Mouse (Mus musculus) lung, postnatal 0 days (tissue): ENCODE data around the gene Ldah. TPM values are rescaled to one million over a fixed set of nuclear protein-coding genes. Genes with fewer than 3 reads are reported as not detected.

ENCODE experiments used
- ATAC-seq: fragments of 200-750 bp; cut with Nextera tagmentation; 2 replicates; pipeline ENCODE4 v1.8.0; 2017; ENCODE audit warnings: moderate library complexity
- DNase-seq: peaks from one replicate; pipeline ENCODE4 v3.0.0-alpha.2; 2016; ENCODE audit warnings: low spot score
- H3K27ac ChIP-seq: fragments of 300-500 bp; sonication (generic); 2 replicates; pipeline ENCODE4 v1.5.1; 2014; ENCODE audit warnings: antibody characterized with exemption, mild to moderate bottlenecking, low read length, mixed read lengths
- H3K27me3 ChIP-seq: fragments of 300-500 bp; sonication (generic); replicated peaks from 2 replicates; pipeline ENCODE4 v1.6.1; 2014; ENCODE audit warnings: low read length, mixed read lengths; ENCODE audit not compliant: insufficient read depth
- H3K36me3 ChIP-seq: fragments of 300-500 bp; sonication (generic); 2 replicates; pipeline ENCODE4 v1.6.1; 2014; ENCODE audit warnings: low read length, mixed read lengths; ENCODE audit not compliant: insufficient read depth
- H3K4me1 ChIP-seq: fragments of 300-500 bp; sonication (generic); 2 replicates; pipeline ENCODE4 v1.6.1; 2014; ENCODE audit warnings: antibody characterized with exemption, low read depth, low read length, mixed read lengths; ENCODE audit not compliant: insufficient read depth
- H3K4me2 ChIP-seq: fragments of 300-500 bp; sonication (generic); replicated peaks from 2 replicates; pipeline ENCODE4 v1.6.1; 2014; ENCODE audit warnings: low read depth, mild to moderate bottlenecking, low read length, moderate library complexity, mixed read lengths
- H3K4me3 ChIP-seq: fragments of 300-500 bp; sonication (generic); 2 replicates; pipeline ENCODE4 v1.5.1; 2014; ENCODE audit warnings: low read depth, low read length
- H3K9ac ChIP-seq: fragments of 300-500 bp; sonication (generic); replicated peaks from 2 replicates; pipeline ENCODE4 v1.6.1; 2014; ENCODE audit warnings: low read depth, mild to moderate bottlenecking
- H3K9me3 ChIP-seq: fragments of 300-500 bp; sonication (generic); 2 replicates; pipeline ENCODE4 v1.6.1; 2016; ENCODE audit warnings: low read length, mixed read lengths
- CTCF ChIP-seq: IDR thresholded peaks from 2 replicates; pipeline ENCODE4 v1.5.1; 2016; ENCODE audit warnings: antibody characterized with exemption, mild to moderate bottlenecking
- EP300 ChIP-seq: IDR thresholded peaks from 2 replicates; pipeline ENCODE4 v1.6.1; 2016; ENCODE audit warnings: antibody characterized with exemption, mild to moderate bottlenecking, control low read depth
- WGBS: fragments of 180-500 bp; shearing (Covaris S2); extraction: QIAGEN DNeasy Blood & Tissue Kit; methylation state at CpG from one replicate; pipeline ENCODE4 v1.1.7; 2014; 5-methylcytosine and 5-hydroxymethylcytosine counted together
- polyA plus RNA-seq: library from polyadenylated mRNA; unstranded; fragments of >200 nt; fragmentation: Nextera tagmentation; extraction: Ambion mirVana; gene quantifications from 2 replicates; pipeline ENCODE4 v1.2.1, GENCODE M21; 2015

The Ldah gene
- polyA plus RNA-seq, 1 experiment from 2014 or later: 45.5 TPM

DNA sequence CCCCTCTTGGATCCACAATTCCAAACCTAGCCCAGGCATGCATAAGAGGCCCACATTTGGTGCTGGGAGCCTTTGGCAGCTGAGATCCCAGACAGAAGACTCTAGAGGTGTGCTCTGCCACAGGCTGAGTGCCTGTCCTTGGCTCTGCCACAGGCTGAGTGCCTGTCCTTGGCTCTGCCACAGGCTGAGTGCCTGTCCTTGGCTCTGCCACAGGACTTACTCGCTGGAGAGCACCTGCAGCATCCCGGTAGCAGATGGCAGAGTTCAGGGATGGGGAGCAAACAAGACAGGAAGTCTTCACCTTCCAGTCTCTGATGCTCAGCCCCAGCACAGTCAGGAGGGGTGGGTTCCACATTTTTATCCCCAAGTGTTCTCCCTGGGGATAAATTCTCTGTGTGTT lies 97.4 kb downstream of the Ldah start:
- no peak for DNase-seq
- H3K27ac ChIP-seq: no peak overlapping the region
- peaks cover 3% of the 10 kb centered on the region; the same call in 1 of the 2 replicates for H3K4me1 ChIP-seq
- no peak overlapping the region for H3K4me3 ChIP-seq
- TF ChIP-seq EP300 (no peak), CTCF (no peak)
- no peaks in the 10 kb centered on the region for H3K36me3 ChIP-seq
- H3K9ac ChIP-seq: no peak overlapping the region
- no peaks in the 10 kb centered on the region for H3K9me3 ChIP-seq
- no peak for ATAC-seq
- H3K27me3 ChIP-seq: peaks cover 46% of the 10 kb centered on the region
- H3K4me2 ChIP-seq: no peak overlapping the region
- WGBS: 39% methylated on average over 2 of the region's 2 CpGs

DNA sequence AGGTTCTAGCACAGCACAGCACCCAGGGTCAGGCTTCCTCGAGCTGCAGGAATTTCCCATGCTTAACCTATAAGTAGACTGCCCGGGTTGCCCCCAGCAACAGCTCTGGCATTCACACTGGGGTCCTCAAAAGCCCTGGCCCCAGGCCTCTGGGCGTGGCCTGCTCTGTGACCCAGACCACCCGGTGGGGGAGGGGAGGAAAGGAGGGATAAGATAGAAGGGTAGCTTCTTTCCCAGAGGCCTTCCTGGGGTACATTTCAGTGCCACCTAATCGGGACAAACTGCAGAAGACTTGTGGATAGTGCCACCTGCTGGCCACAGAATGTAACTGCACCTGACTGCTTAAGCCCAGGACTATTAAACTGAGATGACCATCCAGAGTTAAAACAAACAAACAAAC lies 98.5 kb downstream of the Ldah start:
- no peak overlapping the region for H3K27ac ChIP-seq
- H3K4me2 ChIP-seq: no peak overlapping the region
- H3K4me3 ChIP-seq: no peak overlapping the region
- no peak overlapping the region for H3K9ac ChIP-seq
- DNase-seq: peak; percentile 78
- TF ChIP-seq CTCF (peak; percentile 95), EP300 (no peak)
- WGBS: 5% methylated on average over 5 of the region's 5 CpGs
- no peaks in the 10 kb centered on the region for H3K9me3 ChIP-seq
- H3K4me1 ChIP-seq: no peaks in the 10 kb centered on the region
- peaks cover 38% of the 10 kb centered on the region for H3K27me3 ChIP-seq
- ATAC-seq: peak; percentile 58
- no peaks in the 10 kb centered on the region for H3K36me3 ChIP-seq

DNA sequence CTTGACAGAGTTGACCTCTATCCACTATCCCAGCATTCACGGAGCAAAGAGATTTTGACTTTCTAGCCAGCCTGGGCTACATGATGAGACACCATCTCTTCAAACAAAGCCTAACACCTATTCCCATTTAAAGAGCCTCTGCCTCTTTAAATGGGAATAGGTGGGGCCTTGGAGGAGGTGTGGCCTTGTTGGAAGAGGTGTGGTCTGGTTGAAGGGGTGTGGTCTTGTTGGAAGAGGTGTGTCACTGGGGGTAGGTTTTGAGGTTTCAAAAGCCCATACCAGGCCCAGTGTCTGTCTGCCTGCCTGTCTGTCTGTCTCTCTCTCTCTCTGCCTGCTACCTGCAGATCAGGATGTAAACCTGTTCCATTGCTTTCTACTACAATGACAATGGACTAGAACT lies 99.0 kb downstream of the Ldah start:
- Histone ChIP-seq H3K4me2 (no peak overlapping the region), H3K27me3 (peaks cover 33% of the 10 kb centered on the region), H3K4me1 (no peaks in the 10 kb centered on the region), H3K36me3 (no peaks in the 10 kb centered on the region), H3K27ac (no peak overlapping the region), H3K9ac (no peak overlapping the region), H3K4me3 (no peak overlapping the region), H3K9me3 (no peaks in the 10 kb centered on the region)
- 64% methylated on average over 1 of the region's 1 CpGs for WGBS
- ATAC-seq (peak; percentile 54), DNase-seq (peak; percentile 43)
- TF ChIP-seq EP300 (no peak), CTCF (no peak)

DNA sequence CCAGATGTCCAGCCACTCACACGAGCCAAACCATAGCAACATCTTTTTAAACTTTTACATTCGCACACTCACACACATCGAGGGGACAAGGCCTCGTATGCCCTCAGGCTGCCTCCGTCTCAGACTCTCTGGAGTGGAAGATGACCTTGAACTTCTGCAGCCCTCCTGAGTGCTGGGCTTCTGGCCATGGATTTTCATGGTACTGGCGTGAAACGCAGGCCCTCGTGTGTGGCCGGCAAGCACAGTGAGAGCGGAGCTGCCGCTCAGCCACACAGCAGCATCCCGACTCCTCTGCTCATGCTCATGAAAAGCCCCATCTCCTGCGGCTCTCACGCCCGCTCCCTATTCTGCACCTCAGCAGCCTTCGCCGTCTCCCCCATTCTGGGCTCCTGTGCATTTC lies 103.1 kb downstream of the Ldah start:
- ATAC-seq (no peak), DNase-seq (no peak)
- no peak overlapping the region for H3K4me2 ChIP-seq
- H3K9ac ChIP-seq: no peak overlapping the region
- TF ChIP-seq EP300: no peak
- TF ChIP-seq CTCF: no peak
- no peaks in the 10 kb centered on the region for H3K9me3 ChIP-seq
- H3K4me1 ChIP-seq: 0 out of 2 replicates have a peak, but pooled peaks cover 2% of the 10 kb centered on the region
- H3K27me3 ChIP-seq: peaks cover 8% of the 10 kb centered on the region
- no peak overlapping the region for H3K4me3 ChIP-seq
- no peaks in the 10 kb centered on the region for H3K36me3 ChIP-seq
- no peak overlapping the region for H3K27ac ChIP-seq
- 52% methylated on average over 17 of the region's 17 CpGs for WGBS

DNA sequence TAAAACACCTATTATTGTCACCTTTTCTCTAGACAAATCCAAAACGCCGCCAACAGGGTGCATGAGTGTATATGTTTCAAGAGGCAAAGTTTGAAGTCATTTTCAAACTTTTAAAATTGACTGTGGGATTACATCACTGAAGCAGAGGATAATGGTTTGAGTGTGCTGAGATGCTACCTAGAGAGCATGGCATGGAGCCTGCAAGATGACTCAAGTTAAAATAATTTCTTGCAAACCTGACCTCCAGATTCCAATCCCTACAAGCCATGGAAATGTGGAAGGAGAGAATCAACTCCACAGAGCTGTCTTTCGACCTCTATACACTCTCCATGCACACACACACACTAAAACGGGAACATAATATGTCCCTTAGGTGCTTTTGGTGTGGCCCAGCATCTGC lies 104.4 kb downstream of the Ldah start:
- Histone ChIP-seq H3K4me2 (no peak overlapping the region), H3K27me3 (peaks cover 4% of the 10 kb centered on the region; the same call in 1 of the 2 replicates), H3K27ac (no peak overlapping the region), H3K4me3 (no peak overlapping the region), H3K9ac (no peak overlapping the region), H3K36me3 (no peaks in the 10 kb centered on the region), H3K4me1 (0 out of 2 replicates have a peak, but pooled peaks cover 2% of the 10 kb centered on the region), H3K9me3 (no peaks in the 10 kb centered on the region)
- no peak for DNase-seq
- WGBS: 80% methylated on average over 4 of the region's 4 CpGs
- TF ChIP-seq EP300 (no peak), CTCF (no peak)
- ATAC-seq: no peak

DNA sequence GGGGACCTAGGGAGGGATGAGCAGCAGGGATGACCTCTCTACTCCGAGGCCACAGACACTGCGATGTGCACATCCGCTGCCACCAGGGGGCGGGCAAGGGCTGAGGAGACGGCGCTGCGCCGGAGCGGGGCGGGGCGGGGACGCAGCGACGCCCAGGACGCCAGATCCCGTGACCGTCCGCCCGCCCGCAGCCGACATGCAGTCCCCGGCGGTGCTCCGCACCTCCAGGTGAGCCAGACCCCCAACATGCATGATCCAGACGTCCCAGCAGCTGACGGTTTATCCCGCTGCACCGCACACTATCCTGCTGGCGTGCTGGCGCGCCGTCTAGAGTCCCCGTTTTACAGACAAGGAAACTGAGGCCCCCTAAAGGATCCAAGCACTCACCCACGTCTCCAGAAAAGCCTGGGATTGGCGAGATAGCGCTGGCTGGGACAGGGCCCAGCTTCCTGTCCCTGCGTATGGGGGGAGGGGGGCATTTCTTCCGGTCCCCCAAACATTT lies 105.4 kb downstream of the Ldah start, which contains the start of gene Hs1bp3:
Gene Hs1bp3 (plus strand): TSS at position 163 of the 502 bp plus-strand sequence.
- under 1% methylated on average over 34 of the region's 38 CpGs for WGBS
- peak; percentile 91 for DNase-seq
- Histone ChIP-seq H3K9me3 (no peaks in the 10 kb centered on the region), H3K4me2 (peak within 1 kb of the TSS; percentile 91), H3K9ac (peak within 1 kb of the TSS; percentile 47), H3K36me3 (no peaks in the 10 kb centered on the region), H3K27ac (no peak within 1 kb of the TSS), H3K27me3 (peaks cover 4% of the 10 kb centered on the region; the same call in 1 of the 2 replicates), H3K4me1 (0 out of 2 replicates have a peak, but pooled peaks cover 2% of the 10 kb centered on the region), H3K4me3 (peak within 1 kb of the TSS; percentile 61)
- peak; percentile 94 for ATAC-seq
- peak; percentile 98 for TF ChIP-seq CTCF
- no peak for TF ChIP-seq EP300
